ENCODE assay signal across 24 mouse cellular contexts in genomic region chr17:46642060-46642459, GRCm38 (mm10). TPM values are rescaled to one million over a fixed set of nuclear protein-coding genes. Genes with fewer than 3 reads are reported as not detected.
DNase-seq lines count a peak whose midpoint lies in the region; ATAC-seq and TF ChIP-seq lines count a peak whose summit lies in the region.
"Had no signal": no experiment of that assay in that cellular context is flagged by ENCODE, and none has a peak within 500 bp of the region (broad histone marks: within the 10 kb centered on the region; RNA-seq: fewer than 3 reads in every experiment).

No protein-coding gene starts in this region.

- H3K9me3 ChIP-seq in E14TG2a.4 (ENCODE audit: low read length) = no peaks in the 10 kb centered on the region
- no peaks in the 10 kb centered on the region for H3K9me3 ChIP-seq in kidney, embryonic 15.5 days (replicated peaks)
- H3K9me3 ChIP-seq: embryonic facial prominence, embryonic 12.5 days; forebrain, embryonic 13.5 days; forebrain, embryonic 15.5 days; G1E had no signal

- WGBS in kidney, embryonic 15.5 days = 90% methylated on average over 17 of the region's 17 CpGs

- H3K4me1 ChIP-seq in E14TG2a.4 (replicated peaks; ENCODE audit: low read depth, low read length) = peaks cover 48% of the 10 kb centered on the region
- H3K4me1 ChIP-seq in kidney, embryonic 15.5 days = peaks cover 34% of the 10 kb centered on the region

- no peaks in the 10 kb centered on the region for H3K27me3 ChIP-seq in E14TG2a.4 (ENCODE audit: insufficient read depth, low read length)
- H3K27me3 ChIP-seq in kidney, embryonic 15.5 days = no peaks in the 10 kb centered on the region
- H3K27me3 ChIP-seq: CH12.LX; embryonic facial prominence, embryonic 12.5 days; forebrain, embryonic 13.5 days; forebrain, embryonic 15.5 days; Patski had no signal

- no peak overlapping the region for H3K9ac ChIP-seq in kidney, embryonic 15.5 days
- H3K9ac ChIP-seq: embryonic facial prominence, embryonic 12.5 days; forebrain, embryonic 13.5 days; forebrain, embryonic 15.5 days; forebrain, postnatal 0 days had no signal

- DNase-seq in cerebellum, adult 11-12 months = peak; percentile 52
- no peak for DNase-seq in cerebellum, postnatal 4 days (ENCODE audit: low spot score in 2 of 2)
- DNase-seq in cerebellum, adult 9-10 months = peak; percentile 42
- DNase-seq in cerebellum, postnatal 14 days = no peak
- DNase-seq in brain, adult 2 months (ENCODE audit: low read depth, low spot score) = peak; percentile 28
- DNase-seq: adrenal gland, adult 8-10 months; adrenal gland, postnatal 14 days; adrenal gland, postnatal 36 days; B cell, adult 2 months; cerebellum, adult 11 months; cerebellum, adult 8-10 months; embryo, embryonic 11 days; forebrain, postnatal 0 days had no signal

- ATAC-seq in kidney, embryonic 15.5 days (replicated peaks; ENCODE audit: low FRiP score) = no peak
- ATAC-seq in granulocyte monocyte progenitor cell, adult 5-6 weeks (replicated peaks; ENCODE audit: poor library complexity, severe bottlenecking) = no peak
- ATAC-seq: activated CD4-positive, CD25-positive, alpha-beta regulatory T cell, adult 4 months; CD4-positive, CD25-positive, alpha-beta regulatory T cell, adult 4 months; forebrain, embryonic 13.5 days; forebrain, embryonic 15.5 days; forebrain, postnatal 0 days; Patski had no signal

- H3K4me3 ChIP-seq in E14TG2a.4 (replicated peaks; ENCODE audit: low read length) = peak overlapping the region; percentile 65
- H3K4me3 ChIP-seq in kidney, embryonic 15.5 days (replicated peaks) = no peak overlapping the region
- H3K4me3 ChIP-seq: embryonic facial prominence, embryonic 12.5 days; forebrain, embryonic 13.5 days; forebrain, embryonic 15.5 days had no signal

- no peak overlapping the region for H3K4me2 ChIP-seq in kidney, embryonic 15.5 days
- H3K4me2 ChIP-seq: embryonic facial prominence, embryonic 12.5 days; forebrain, embryonic 13.5 days; forebrain, embryonic 15.5 days had no signal

- no peak for TF ChIP-seq CTCF in E14TG2a.4 (conservative IDR thresholded peaks at IDR 0.05; ENCODE audit: low read length)

- peaks cover 29% of the 10 kb centered on the region for H3K36me3 ChIP-seq in E14TG2a.4 (ENCODE audit: insufficient read depth, low read length)
- H3K36me3 ChIP-seq in kidney, embryonic 15.5 days = peaks cover 39% of the 10 kb centered on the region

- no peak overlapping the region for H3K27ac ChIP-seq in kidney, embryonic 15.5 days
- H3K27ac ChIP-seq: embryonic facial prominence, embryonic 12.5 days; forebrain, embryonic 13.5 days; forebrain, embryonic 15.5 days had no signal

RNA-seq across cellular contexts. Expression of gene Klc4, which starts 3.8 kb away (rescaled TPM):
- polyA plus RNA-seq in kidney, embryonic 15.5 days (2015; fragmentation: Nextera tagmentation; extraction: Ambion mirVana) = 36.9 and 42.4 TPM in 2 replicates
- total RNA-seq in granulocyte monocyte progenitor cell, adult 5-6 weeks (2014; fragmentation: Nextera tagmentation) = 5.6 and 8.5 TPM in 2 replicates
- 7.9 and 11.5 TPM in 2 replicates for total RNA-seq in granulocyte monocyte progenitor cell, adult 5-6 weeks (2017)

RNA-seq across cellular contexts. Expression of gene Mrpl2, which starts 4.0 kb away (rescaled TPM):
- 108 and 124 TPM in 2 replicates for polyA plus RNA-seq in kidney, embryonic 15.5 days (2015; fragmentation: Nextera tagmentation; extraction: Ambion mirVana)
- total RNA-seq in granulocyte monocyte progenitor cell, adult 5-6 weeks (2014; fragmentation: Nextera tagmentation) = 106 and 113 TPM in 2 replicates
- 103 and 133 TPM in 2 replicates for total RNA-seq in granulocyte monocyte progenitor cell, adult 5-6 weeks (2017)

RNA-seq across cellular contexts. Expression of gene Cul7, which starts 8.1 kb away (rescaled TPM):
- 55.5 and 59.2 TPM in 2 replicates for polyA plus RNA-seq in kidney, embryonic 15.5 days (2015; fragmentation: Nextera tagmentation; extraction: Ambion mirVana)
- total RNA-seq in granulocyte monocyte progenitor cell, adult 5-6 weeks (2014; fragmentation: Nextera tagmentation) = 16.8 and 21.6 TPM in 2 replicates
- total RNA-seq in granulocyte monocyte progenitor cell, adult 5-6 weeks (2017) = 10.0 and 13.2 TPM in 2 replicates

RNA-seq across cellular contexts. Expression of gene Ptk7, which starts 12.8 kb away (rescaled TPM):
- polyA plus RNA-seq in kidney, embryonic 15.5 days (2015; fragmentation: Nextera tagmentation; extraction: Ambion mirVana) = 120 and 138 TPM in 2 replicates
- 3.6 and 4.3 TPM in 2 replicates for total RNA-seq in granulocyte monocyte progenitor cell, adult 5-6 weeks (2014; fragmentation: Nextera tagmentation)
- total RNA-seq in granulocyte monocyte progenitor cell, adult 5-6 weeks (2017) = 3.7 and 3.8 TPM in 2 replicates
- polyA plus RNA-seq: CD4-positive, CD25-positive, alpha-beta regulatory T cell, adult 4 months had no signal

RNA-seq across cellular contexts. Expression of gene Rrp36, which starts 32.1 kb away (rescaled TPM):
- 63.9 and 65.4 TPM in 2 replicates for polyA plus RNA-seq in kidney, embryonic 15.5 days (2015; fragmentation: Nextera tagmentation; extraction: Ambion mirVana)
- 15.7 and 21.3 TPM in 2 replicates for total RNA-seq in granulocyte monocyte progenitor cell, adult 5-6 weeks (2014; fragmentation: Nextera tagmentation)
- total RNA-seq in granulocyte monocyte progenitor cell, adult 5-6 weeks (2017) = 48.2 and 66.9 TPM in 2 replicates

Comparison
In these comparisons a context has a peak if more than half of its experiments do, and no peak if none do; other contexts are left out.
1. DNase-seq: peak in cerebellum, adult 11-12 months (single experiment), cerebellum, adult 9-10 months (single experiment) and brain, adult 2 months (single experiment); none in cerebellum, postnatal 4 days (0 of 2) and cerebellum, postnatal 14 days (0 of 2).